Mouse (Mus musculus) forebrain, embryonic 14.5 days (tissue): Measurements from ENCODE around the gene Clip2. TPM values are rescaled to one million over a fixed set of nuclear protein-coding genes. Genes with fewer than 3 reads are reported as not detected.

Experiments used
- ATAC-seq: fragments of 200-750 bp; cut with Nextera tagmentation; 2 replicates; pipeline ENCODE4 v1.8.0; 2017; ENCODE audit warnings: mild to moderate bottlenecking, moderate library complexity
- DNase-seq: peaks from one replicate; pipeline ENCODE4 v3.0.0-alpha.2; 2015; ENCODE audit warnings: low spot score
- H3K27ac ChIP-seq: fragments of 300-500 bp; sonication (generic); 2 replicates; pipeline ENCODE4 v1.5.1; 2014; ENCODE audit warnings: low read depth, mild to moderate bottlenecking, control low read depth, low read length, moderate library complexity
- H3K27me3 ChIP-seq: fragments of 300-500 bp; sonication (generic); replicated peaks from 2 replicates; pipeline ENCODE4 v1.6.1; 2014; ENCODE audit warnings: low read length, control low read depth, mixed read lengths; ENCODE audit not compliant: control insufficient read depth, insufficient read depth
- H3K36me3 ChIP-seq: fragments of 300-500 bp; sonication (generic); 2 replicates; pipeline ENCODE4 v1.6.1; 2014; ENCODE audit warnings: low read length, control low read depth; ENCODE audit not compliant: control insufficient read depth, insufficient read depth
- H3K4me1 ChIP-seq: fragments of 300-500 bp; sonication (generic); 2 replicates; pipeline ENCODE4 v1.6.1; 2014; ENCODE audit warnings: antibody characterized with exemption, low read length, control low read depth; ENCODE audit not compliant: control insufficient read depth, insufficient read depth
- H3K4me2 ChIP-seq: fragments of 300-500 bp; sonication (generic); 2 replicates; pipeline ENCODE4 v1.6.1; 2014; ENCODE audit warnings: mild to moderate bottlenecking, control low read depth, low read length
- H3K4me3 ChIP-seq: fragments of 300-500 bp; sonication (generic); 2 replicates; pipeline ENCODE4 v1.5.1; 2014; ENCODE audit warnings: low read depth, low read length, control low read depth
- H3K9ac ChIP-seq: fragments of 300-500 bp; sonication (generic); 2 replicates; pipeline ENCODE4 v1.6.1; 2014; ENCODE audit warnings: mild to moderate bottlenecking, low read length, control low read depth, moderate library complexity
- H3K9me3 ChIP-seq: fragments of 300-500 bp; sonication (generic); replicated peaks from 2 replicates; pipeline ENCODE4 v1.6.1; 2016; ENCODE audit warnings: low read length, control low read depth, mixed read lengths; ENCODE audit not compliant: control insufficient read depth
- WGBS: fragments of 180-500 bp; shearing (Covaris S2); extraction: QIAGEN DNeasy Blood & Tissue Kit; methylation state at CpG from one replicate; pipeline ENCODE4 v1.1.7; 2014; 5-methylcytosine and 5-hydroxymethylcytosine counted together
- microRNA-seq: library from miRNA; unstranded; fragments of <30 nt; microRNA quantifications from one replicate; pipeline ENCODE4, GENCODE M21; 2016
- polyA plus RNA-seq: library from polyadenylated mRNA; unstranded; fragments of >200 nt; fragmentation: Nextera tagmentation; extraction: Ambion mirVana; gene quantifications from 2 replicates; pipeline ENCODE4 v1.2.1, GENCODE M21; 2014

Clip2 gene
- polyA plus RNA-seq, 1 experiment from 2014 or later, result 11.1 TPM

DNA sequence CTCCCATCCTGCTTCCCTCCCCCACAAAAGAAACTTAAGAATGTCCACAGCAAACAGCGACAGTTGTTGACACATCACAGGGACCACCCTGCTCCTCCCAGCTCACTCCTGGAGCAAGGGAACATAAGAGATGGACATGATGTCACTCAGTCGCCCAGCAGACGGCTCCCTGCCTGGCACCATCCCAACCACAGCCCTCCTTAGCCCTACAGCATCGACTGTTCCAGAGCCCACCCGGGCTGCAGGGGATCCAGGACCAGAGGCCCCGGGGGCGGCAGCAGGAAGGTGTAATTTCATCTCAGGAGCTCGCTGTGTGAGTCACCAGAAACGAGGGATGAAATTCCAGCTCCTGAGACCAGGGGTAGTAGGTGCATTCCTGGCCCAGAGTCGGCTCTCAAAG, 106.3 kb downstream of the Clip2 start:
- H3K27ac ChIP-seq, result no peak overlapping the region; the same call in 1 of the 2 replicates
- ATAC-seq (peak; percentile 48; the same call in 1 of the 2 replicates), DNase-seq (no peak)
- no peaks in the 10 kb centered on the region for H3K9me3 ChIP-seq
- H3K36me3 ChIP-seq, result peaks cover 10% of the 10 kb centered on the region
- H3K4me3 ChIP-seq, result no peak overlapping the region
- no peaks in the 10 kb centered on the region for H3K27me3 ChIP-seq
- H3K9ac ChIP-seq, result no peak overlapping the region
- H3K4me2 ChIP-seq, result no peak overlapping the region
- H3K4me1 ChIP-seq, result no peaks in the 10 kb centered on the region
- 54% methylated on average over 10 of the region's 10 CpGs for WGBS

DNA sequence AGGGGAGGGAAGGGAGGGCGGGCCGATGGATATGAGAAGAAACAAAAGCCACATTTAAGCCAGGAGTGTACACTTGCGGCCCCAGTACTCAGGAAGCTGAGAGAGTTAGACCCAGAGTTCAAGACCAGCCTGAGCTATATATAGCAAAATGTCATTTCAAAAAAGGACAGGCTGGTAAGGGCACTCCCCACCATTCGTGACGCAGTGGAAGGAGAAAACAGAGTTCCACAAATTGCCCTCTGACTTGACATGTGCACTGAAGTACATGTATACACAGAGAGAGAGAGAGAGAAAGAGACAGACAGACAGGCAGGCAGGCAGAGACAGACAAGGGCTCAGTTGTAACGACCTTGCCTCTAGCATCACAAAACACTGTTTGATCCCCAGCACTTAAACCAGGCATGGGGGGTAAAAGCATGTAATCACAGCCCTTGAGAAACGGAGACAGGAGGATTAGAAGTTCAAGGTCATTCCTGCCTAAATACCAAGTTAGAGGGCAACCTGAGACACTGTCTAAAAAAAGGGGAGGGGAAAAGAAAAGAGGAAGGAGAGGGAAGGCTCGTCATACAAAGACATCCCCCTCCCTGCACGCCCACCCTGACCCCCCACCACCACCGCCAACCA, 106.9 kb downstream of the Clip2 start:
- peaks cover 10% of the 10 kb centered on the region for H3K36me3 ChIP-seq
- 75% methylated on average over 10 of the region's 10 CpGs for WGBS

DNA sequence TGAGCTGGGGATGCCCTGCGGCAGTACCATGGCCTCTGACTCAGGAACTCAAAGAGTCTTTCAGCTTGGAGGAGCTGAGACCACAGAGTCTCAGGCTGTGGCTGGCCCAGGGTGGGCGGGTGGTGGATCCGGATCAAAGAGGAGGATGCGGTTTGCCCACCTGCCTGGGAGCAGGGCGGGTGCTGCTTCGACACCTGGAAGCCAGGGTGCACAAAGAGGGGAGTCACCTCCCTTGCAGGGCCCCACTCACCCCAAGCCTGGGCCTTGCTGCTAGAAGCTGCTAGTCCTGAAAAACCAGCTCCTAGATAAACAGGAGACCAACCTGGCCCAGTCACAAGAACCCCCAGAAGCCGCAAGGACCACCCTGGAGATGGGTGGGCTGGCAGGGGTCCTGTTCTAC, 107.8 kb downstream of the Clip2 start:
- no peak overlapping the region for H3K9ac ChIP-seq
- H3K4me1 ChIP-seq, result no peaks in the 10 kb centered on the region
- no peak overlapping the region for H3K4me3 ChIP-seq
- H3K4me2 ChIP-seq, result no peak overlapping the region
- no peaks in the 10 kb centered on the region for H3K9me3 ChIP-seq
- DNase-seq (no peak), ATAC-seq (no peak)
- WGBS, result 98% methylated on average over 7 of the region's 7 CpGs
- H3K27me3 ChIP-seq, result no peaks in the 10 kb centered on the region
- H3K36me3 ChIP-seq, result peaks cover 10% of the 10 kb centered on the region
- no peak overlapping the region for H3K27ac ChIP-seq

More for the DNA sequence above, 106.9 kb downstream of the Clip2 start:
- Histone ChIP-seq H3K4me3 (no peak overlapping the region), H3K27me3 (no peaks in the 10 kb centered on the region), H3K4me1 (no peaks in the 10 kb centered on the region), H3K9me3 (no peaks in the 10 kb centered on the region), H3K9ac (no peak overlapping the region), H3K27ac (no peak overlapping the region), H3K4me2 (no peak overlapping the region)
- DNase-seq (no peak), ATAC-seq (no peak)

DNA sequence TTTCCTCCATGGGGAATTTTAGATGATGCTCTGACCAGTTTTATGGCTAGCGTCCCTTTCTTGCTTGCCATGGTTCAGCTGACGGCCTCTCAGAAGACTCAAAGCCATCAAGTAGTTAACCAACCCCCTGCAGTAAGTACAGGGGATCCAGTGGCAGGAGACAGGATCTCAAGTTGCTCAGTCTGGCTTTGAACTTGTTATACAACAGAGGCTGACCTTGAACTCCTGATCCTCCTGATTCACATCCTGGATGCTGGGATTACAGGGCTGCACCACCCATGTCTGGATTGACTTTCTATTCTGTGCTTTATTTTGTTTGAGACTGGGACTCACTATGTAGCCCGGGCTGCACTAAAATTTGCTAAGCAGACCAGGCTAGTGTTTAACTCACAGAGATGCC, 110.2 kb downstream of the Clip2 start:
- ATAC-seq (no peak), DNase-seq (no peak)
- H3K9me3 ChIP-seq, result no peaks in the 10 kb centered on the region
- H3K36me3 ChIP-seq, result peaks cover 5% of the 10 kb centered on the region
- no peak overlapping the region for H3K4me3 ChIP-seq
- H3K9ac ChIP-seq, result no peak overlapping the region
- no peaks in the 10 kb centered on the region for H3K4me1 ChIP-seq
- H3K27me3 ChIP-seq, result no peaks in the 10 kb centered on the region
- H3K4me2 ChIP-seq, result no peak overlapping the region
- WGBS, result 96% methylated on average over 3 of the region's 3 CpGs
- H3K27ac ChIP-seq, result no peak overlapping the region

DNA sequence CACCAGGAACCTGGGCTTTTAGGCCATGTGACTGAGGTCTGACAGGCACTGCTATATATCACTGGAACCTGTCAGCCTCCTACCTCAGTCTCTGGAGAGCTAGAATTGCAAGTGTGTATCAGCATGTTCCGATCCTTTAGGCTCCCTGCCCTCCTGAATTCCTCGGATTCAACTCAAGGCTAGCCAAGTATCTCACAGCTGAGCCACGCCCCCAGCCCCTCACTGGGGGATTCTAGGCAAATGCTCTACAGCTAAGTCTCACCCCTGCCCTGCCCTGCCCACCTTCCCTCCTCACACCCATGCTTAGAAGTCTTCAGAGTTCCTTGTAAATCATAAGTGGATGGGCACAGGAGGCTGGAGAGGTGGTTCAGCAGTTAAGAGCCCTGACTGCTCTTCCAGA, 111.1 kb downstream of the Clip2 start:
- WGBS, result 95% methylated on average over 3 of the region's 3 CpGs
- DNase-seq (no peak), ATAC-seq (no peak)
- 0 out of 2 replicates have a peak, but pooled peaks cover 3% of the 10 kb centered on the region for H3K36me3 ChIP-seq
- no peaks in the 10 kb centered on the region for H3K9me3 ChIP-seq
- no peak overlapping the region for H3K27ac ChIP-seq
- no peaks in the 10 kb centered on the region for H3K4me1 ChIP-seq
- H3K4me2 ChIP-seq, result no peak overlapping the region
- no peak overlapping the region for H3K9ac ChIP-seq
- no peak overlapping the region for H3K4me3 ChIP-seq
- no peaks in the 10 kb centered on the region for H3K27me3 ChIP-seq

DNA sequence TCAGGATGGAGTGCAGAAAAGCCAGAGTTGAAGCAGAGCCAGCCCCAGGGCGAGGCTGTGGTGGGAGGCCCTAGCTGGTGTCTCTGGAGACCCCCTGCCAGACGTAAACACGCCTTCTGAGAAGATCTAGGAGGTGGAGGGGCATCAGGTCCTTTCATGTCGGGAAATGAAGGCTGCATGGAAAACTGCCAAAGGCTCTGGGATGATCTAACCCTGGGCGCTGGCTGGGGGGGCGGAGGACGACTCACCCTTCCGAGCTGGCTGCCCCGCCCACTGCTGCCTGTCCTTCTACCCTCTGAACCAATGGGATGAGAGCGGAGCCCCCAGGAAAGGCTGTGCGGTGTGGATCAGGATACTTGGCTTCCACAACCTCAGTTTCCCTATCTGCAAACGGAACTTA, 112.1 kb downstream of the Clip2 start:
- no peak overlapping the region for H3K4me2 ChIP-seq
- H3K9me3 ChIP-seq, result no peaks in the 10 kb centered on the region
- H3K27me3 ChIP-seq, result no peaks in the 10 kb centered on the region
- DNase-seq (peak; percentile 28), ATAC-seq (no peak)
- no peak overlapping the region for H3K9ac ChIP-seq
- H3K4me3 ChIP-seq, result no peak overlapping the region
- H3K36me3 ChIP-seq, result 0 out of 2 replicates have a peak, but pooled peaks cover 3% of the 10 kb centered on the region
- 73% methylated on average over 12 of the region's 12 CpGs for WGBS
- no peaks in the 10 kb centered on the region for H3K4me1 ChIP-seq
- H3K27ac ChIP-seq, result no peak overlapping the region

DNA sequence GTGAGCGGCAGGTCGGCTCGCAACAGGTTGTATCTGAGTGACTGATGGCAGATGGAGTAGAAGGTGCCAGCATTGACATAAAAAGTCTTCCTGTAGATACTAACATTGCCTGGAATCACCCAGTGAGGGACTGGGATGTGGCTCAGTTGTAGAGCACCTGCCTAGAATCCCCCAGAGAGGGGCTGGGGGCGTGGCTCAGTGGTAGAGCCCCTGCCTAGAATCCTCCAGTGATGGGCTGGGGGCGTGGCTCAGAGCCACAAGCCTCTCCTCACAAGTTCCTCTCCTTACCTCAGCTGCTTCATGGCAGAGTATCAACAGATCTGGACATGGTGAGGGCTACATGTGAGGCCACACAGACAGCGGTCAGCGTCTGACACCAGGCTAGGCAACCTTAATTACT, 112.8 kb downstream of the Clip2 start:
- ATAC-seq (no peak), DNase-seq (no peak)
- WGBS, result 99% methylated on average over 7 of the region's 7 CpGs
- Histone ChIP-seq H3K4me3 (no peak overlapping the region), H3K9ac (no peak overlapping the region), H3K4me1 (no peaks in the 10 kb centered on the region), H3K36me3 (0 out of 2 replicates have a peak, but pooled peaks cover 3% of the 10 kb centered on the region), H3K4me2 (no peak overlapping the region), H3K27me3 (no peaks in the 10 kb centered on the region), H3K9me3 (no peaks in the 10 kb centered on the region), H3K27ac (no peak overlapping the region)

Small RNA genes lying within 50 kb of the gene (microRNA-seq; reads per million reads assigned to microRNA genes)
- gene Gm26340, result not detected
- gene Mir7228, result not detected

Other genes starting within 250 kb of the Clip2 start
- 111 and 122 TPM in 2 replicates for gene Gtf2i, start 237.7 kb downstream of the Clip2 start, polyA plus RNA-seq
- 50.9 and 60.7 TPM in 2 replicates for gene Gtf2ird1, start 95.7 kb downstream of the Clip2 start, polyA plus RNA-seq
- 0.10 TPM in 1 of 2 replicates, not detected in the other for gene Syna, start 7.7 kb upstream of the Clip2 start, polyA plus RNA-seq
- gene Rfc2, start 28.9 kb upstream of the Clip2 start, polyA plus RNA-seq, result 240 and 256 TPM in 2 replicates
- 0.99 and 1.6 TPM in 2 replicates for gene Lat2, start 62.6 kb upstream of the Clip2 start, polyA plus RNA-seq
- 402 and 418 TPM in 2 replicates for gene Eif4h, start 87.1 kb upstream of the Clip2 start, polyA plus RNA-seq
- 14.0 and 16.4 TPM in 2 replicates for gene Limk1, start 136.2 kb upstream of the Clip2 start, polyA plus RNA-seq
- 4.1 and 6.0 TPM in 2 replicates for gene Eln, start 194.9 kb upstream of the Clip2 start, polyA plus RNA-seq